Mouse (Mus musculus) embryonic stem cell, embryonic (primary cell): ENCODE measurements around the gene Atoh8.

Source experiments
- CTCF ChIA-PET, 4 experiments: fragments of 300-600 bp in 2 of 4; fragments of 350-600 bp in 2 of 4; sonication (Branson Sonifier 250); formaldehyde crosslinking; loops; one replicate each; lab custom pipeline; 2022; ENCODE audit warnings: inconsistent platforms in 2 of 4; lab: Charles Lee
- POLR2A ChIA-PET, 4 experiments: fragments of 300-600 bp in 2 of 4; fragments of 350-600 bp in 2 of 4; sonication (Branson Sonifier 250); formaldehyde crosslinking; loops; one replicate each; lab custom pipeline; 2022; ENCODE audit warnings: antibody characterized with exemption in 4 of 4, inconsistent platforms in 1 of 4; lab: Charles Lee

Gene Atoh8

GRCm38 (mm10) chr6:72235098-72235806, at the start of gene Atoh8:
Gene Atoh8 (minus strand): TSS chr6:72235577.
- ChIA-PET POLR2A (interaction anchor here in 3 of 4 experiments (0.6 to 3.2 kb wide), 14 partner anchors 11 to 253 kb away, joined by 3 to 28 read pairs (median 3); partner anchors contain the start of gene Mat2a (in 1 of the 3)), CTCF (interaction anchor here in 3 of 4 experiments (0.6 to 4.0 kb wide), 13 partner anchors 18 to 370 kb away, joined by 3 to 33 read pairs (median 5); no protein-coding TSS in a partner anchor)

- ChIA-PET POLR2A (no interaction called here), CTCF (interaction anchor here in 1 of 4 experiments (1.3 kb wide), 1 partner anchor 23 kb away, joined by 3 read pairs; no protein-coding TSS in a partner anchor)
Measured at GRCm38 (mm10) chr6:72283914-72284313, 48.5 kb upstream of the Atoh8 start.

GRCm38 (mm10) chr6:72280410-72280998, 45.1 kb upstream of the Atoh8 start:
- ChIA-PET POLR2A (interaction anchor here in 1 of 4 experiments (0.6 kb wide), 1 partner anchor 26 kb away, joined by 3 read pairs; no protein-coding TSS in a partner anchor), CTCF (interaction anchor here in 1 of 4 experiments (0.6 kb wide), 1 partner anchor 20 kb away, joined by 4 read pairs; no protein-coding TSS in a partner anchor)

DNA sequence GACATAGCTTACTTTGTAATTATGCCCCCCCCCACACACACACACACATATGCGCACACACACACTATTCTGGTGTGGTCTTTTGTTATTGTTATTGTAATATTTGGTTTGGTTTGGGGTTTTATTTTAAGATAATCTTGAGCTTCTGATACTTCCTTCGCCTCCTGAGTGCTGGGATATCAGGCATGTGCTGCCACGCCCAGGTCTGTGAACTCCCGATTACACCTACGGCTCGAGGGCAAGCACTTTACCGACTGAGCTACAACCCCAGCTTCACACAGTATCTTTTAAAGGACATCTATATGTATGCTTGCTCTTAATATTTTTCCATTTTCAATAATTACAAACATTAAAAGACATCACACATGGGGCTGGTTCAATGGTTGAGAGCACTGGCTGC, 44.1 kb upstream of the Atoh8 start:
- ChIA-PET POLR2A (interaction anchor here in 1 of 4 experiments (0.6 kb wide), 1 partner anchor 27 kb away, joined by 3 read pairs; no protein-coding TSS in a partner anchor), CTCF (interaction anchor here in 2 of 4 experiments (0.8 to 1.3 kb wide), 2 partner anchors 42 to 91 kb away, joined by 3 read pairs; no protein-coding TSS in a partner anchor)

- CTCF ChIA-PET: interaction anchor here in 1 of 4 experiments (1.3 kb wide), 1 partner anchor 90 kb away, joined by 3 read pairs; no protein-coding TSS in a partner anchor
- POLR2A ChIA-PET: no interaction called here
Measured at GRCm38 (mm10) chr6:72278835-72279234, 43.5 kb upstream of the Atoh8 start.

GRCm38 (mm10) chr6:72277508-72278166, 42.3 kb upstream of the Atoh8 start:
- CTCF ChIA-PET: interaction anchor here in 1 of 4 experiments (1.4 to 1.6 kb wide), 2 partner anchors 16 to 130 kb away, joined by 3 to 5 read pairs; no protein-coding TSS in a partner anchor

DNA sequence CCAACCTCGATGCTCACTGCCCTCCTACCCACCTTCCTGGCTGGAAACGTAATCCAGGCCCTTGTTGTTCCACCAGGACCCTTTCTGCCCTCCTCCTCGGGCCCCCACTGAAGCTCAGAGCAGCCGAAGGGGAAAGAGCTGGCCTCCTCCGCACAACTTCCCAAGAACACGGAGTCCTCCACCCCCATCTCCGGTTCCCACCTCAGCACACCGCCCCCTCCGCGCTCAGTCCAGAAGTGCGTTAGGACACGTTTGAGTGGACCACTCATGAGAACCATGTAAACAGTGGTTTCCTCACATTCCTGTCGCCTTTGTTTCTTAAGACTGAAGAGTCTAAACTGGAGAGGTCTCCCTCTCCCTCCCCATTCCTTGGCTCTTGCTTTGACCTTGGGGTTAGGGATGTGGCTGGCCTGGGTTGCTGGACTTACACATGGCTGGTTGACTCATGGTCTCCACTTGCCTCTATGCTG, 41.6 kb upstream of the Atoh8 start:
- POLR2A ChIA-PET: interaction anchor here in 2 of 4 experiments (0.6 to 1.9 kb wide), 9 partner anchors 16 to 161 kb away, joined by 3 to 4 read pairs (median 3); partner anchors contain the start of genes 0610030E20Rik (in 1 of the 2), Ggcx (in 1 of the 2) and Tmem150a (in 1 of the 2)

More at GRCm38 (mm10) chr6:72277508-72278166, 42.3 kb upstream of the Atoh8 start:
- POLR2A ChIA-PET: interaction anchor here in 2 of 4 experiments (0.6 to 1.9 kb wide), 4 partner anchors 37 to 161 kb away, joined by 3 to 4 read pairs (median 3); partner anchors contain the start of genes 0610030E20Rik (in 1 of the 2) and Tmem150a (in 1 of the 2)

GRCm38 (mm10) chr6:72276141-72276540, 40.8 kb upstream of the Atoh8 start:
- CTCF ChIA-PET: interaction anchor here (0.5 to 1.8 kb wide), 14 partner anchors 8 to 648 kb away, joined by 3 to 7 read pairs (median 4); partner anchors contain the start of genes Sftpb (in 1 of the 4) and Vamp8 (in 1 of the 4)
- POLR2A ChIA-PET: interaction anchor here in 3 of 4 experiments (0.6 to 1.9 kb wide), 7 partner anchors 15 to 138 kb away, joined by 3 to 4 read pairs (median 3); partner anchors contain the start of genes 0610030E20Rik (in 1 of the 3) and Ggcx (in 1 of the 3)

More for the DNA sequence above, 41.6 kb upstream of the Atoh8 start:
- CTCF ChIA-PET: interaction anchor here in 2 of 4 experiments (0.9 to 1.6 kb wide), 6 partner anchors 9 to 130 kb away, joined by 3 to 7 read pairs (median 4); no protein-coding TSS in a partner anchor

- CTCF ChIA-PET: interaction anchor here (0.6 to 1.8 kb wide), 7 partner anchors 9 to 210 kb away, joined by 3 to 6 read pairs (median 5); partner anchors contain the start of gene Sftpb (in 1 of the 4)
- POLR2A ChIA-PET: interaction anchor here in 2 of 4 experiments (1.3 to 1.9 kb wide), 4 partner anchors 14 to 139 kb away, joined by 3 to 4 read pairs (median 4); partner anchors contain the start of genes 0610030E20Rik (in 1 of the 2) and Ggcx (in 1 of the 2)
Measured at GRCm38 (mm10) chr6:72275527-72275926, 40.1 kb upstream of the Atoh8 start.

- POLR2A ChIA-PET: interaction anchor here in 1 of 4 experiments (1.0 to 1.3 kb wide), 2 partner anchors 11 to 13 kb away, joined by 3 read pairs; no protein-coding TSS in a partner anchor
- CTCF ChIA-PET: interaction anchor here in 2 of 4 experiments (0.5 to 0.6 kb wide), 2 partner anchors 10 to 555 kb away, joined by 3 read pairs; no protein-coding TSS in a partner anchor
Measured at GRCm38 (mm10) chr6:72273153-72273552, 37.8 kb upstream of the Atoh8 start.

GRCm38 (mm10) chr6:72272161-72272696, 36.9 kb upstream of the Atoh8 start:
- POLR2A ChIA-PET: interaction anchor here in 2 of 4 experiments (1.3 kb wide), 2 partner anchors 12 kb away, joined by 3 read pairs; no protein-coding TSS in a partner anchor

GRCm38 (mm10) chr6:72270952-72271519, 35.7 kb upstream of the Atoh8 start:
- POLR2A ChIA-PET: no interaction called here

More at GRCm38 (mm10) chr6:72272161-72272696, 36.9 kb upstream of the Atoh8 start:
- CTCF ChIA-PET: interaction anchor here in 2 of 4 experiments (0.7 to 0.8 kb wide), 2 partner anchors 10 to 37 kb away, joined by 3 to 4 read pairs; partner anchors contain the start of gene Atoh8 (in 1 of the 2)

DNA sequence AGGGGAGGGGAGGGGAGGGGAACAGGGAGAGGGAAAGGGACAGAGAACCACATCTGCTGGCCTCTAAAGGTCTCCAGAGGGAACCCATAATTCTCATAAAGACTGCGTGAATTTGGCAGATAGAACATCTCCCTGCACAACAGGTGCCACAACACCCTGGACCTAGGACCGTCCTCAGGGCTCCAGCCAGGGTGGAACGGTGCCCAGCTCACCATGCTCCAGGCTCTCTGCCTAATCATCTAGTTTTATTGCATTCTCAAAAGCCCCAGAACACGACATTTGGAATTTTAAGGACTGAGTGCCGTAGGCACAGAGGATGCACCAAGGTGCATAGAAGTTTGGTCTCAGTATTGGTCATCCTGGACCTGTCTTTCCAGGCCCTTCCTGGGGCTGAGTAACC, 34.9 kb upstream of the Atoh8 start:
- CTCF ChIA-PET: no interaction called here
- POLR2A ChIA-PET: no interaction called here

More at GRCm38 (mm10) chr6:72270952-72271519, 35.7 kb upstream of the Atoh8 start:
- CTCF ChIA-PET: no interaction called here

DNA sequence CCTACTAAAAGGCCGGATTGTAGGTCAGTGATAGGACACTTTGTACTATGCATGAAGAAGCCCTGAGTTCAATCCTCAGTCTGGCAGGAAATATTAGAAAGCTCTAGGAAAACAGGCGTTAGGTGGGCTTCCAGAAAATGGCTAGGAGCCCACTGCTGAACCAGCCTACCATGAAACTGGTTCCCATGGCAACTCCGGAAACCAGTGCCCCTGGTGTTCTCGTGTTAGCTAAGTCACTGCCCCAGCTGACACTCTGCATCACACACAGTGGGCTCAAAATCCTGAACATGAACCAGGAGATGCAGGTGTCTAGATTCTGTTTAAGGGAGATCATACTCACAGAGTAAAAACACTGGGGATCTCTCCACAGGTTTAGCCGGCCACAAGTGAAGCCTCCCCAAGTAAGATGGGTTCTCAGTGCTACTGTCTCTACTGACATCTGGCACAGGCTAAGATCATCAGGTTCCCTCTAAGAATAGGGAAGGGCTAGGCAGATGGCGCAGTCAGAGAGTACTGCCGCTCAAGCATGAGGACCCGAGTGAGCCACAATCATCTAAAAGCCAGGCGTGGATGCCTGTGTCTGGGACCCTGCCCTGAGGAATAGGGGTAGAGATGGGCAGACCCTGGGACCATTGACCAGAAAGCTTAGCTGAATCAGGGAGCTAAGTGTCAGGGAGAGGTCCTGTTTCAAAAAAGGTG, 32.9 kb upstream of the Atoh8 start:
- CTCF ChIA-PET: interaction anchor here in 2 of 4 experiments (0.6 to 1.4 kb wide), 2 partner anchors 8 to 37 kb away, joined by 3 read pairs; no protein-coding TSS in a partner anchor
- POLR2A ChIA-PET: interaction anchor here in 1 of 4 experiments (0.6 kb wide), 1 partner anchor 66 kb away, joined by 11 read pairs; no protein-coding TSS in a partner anchor

DNA sequence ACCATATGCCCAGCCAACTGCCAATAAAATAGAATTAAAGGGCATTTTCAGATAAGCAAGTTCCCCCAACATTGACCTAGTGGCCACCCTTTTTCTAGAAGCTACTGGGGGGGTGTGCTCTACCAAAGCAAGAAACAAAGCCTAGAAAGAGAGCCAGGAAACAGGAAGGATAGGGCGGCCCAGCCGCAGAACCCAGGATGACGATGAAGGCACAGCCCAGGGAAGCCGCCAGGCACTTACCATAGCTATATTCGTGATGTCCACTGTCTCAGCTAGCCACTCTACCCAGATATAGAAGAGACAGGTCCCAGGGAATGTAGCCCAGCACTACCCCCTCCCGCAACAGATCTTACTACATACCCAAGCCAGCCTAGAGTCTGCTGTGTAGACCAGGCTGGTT, 30.3 kb upstream of the Atoh8 start:
- ChIA-PET CTCF (interaction anchor here in 2 of 4 experiments (0.7 kb wide), 2 partner anchors 126 to 383 kb away, joined by 3 read pairs; no protein-coding TSS in a partner anchor), POLR2A (no interaction called here)
